Mouse (Mus musculus): ENCODE data around the gene Gm20388. TPM values are rescaled to one million over a fixed set of nuclear protein-coding genes. Genes with fewer than 3 reads are reported as not detected.
A peak's percentile ranks its signal among the peaks of the same experiment; 100 is the strongest.

Gm20388 gene
- total RNA-seq, 1 experiment from 2014 or later: 3.6 TPM

DNA sequence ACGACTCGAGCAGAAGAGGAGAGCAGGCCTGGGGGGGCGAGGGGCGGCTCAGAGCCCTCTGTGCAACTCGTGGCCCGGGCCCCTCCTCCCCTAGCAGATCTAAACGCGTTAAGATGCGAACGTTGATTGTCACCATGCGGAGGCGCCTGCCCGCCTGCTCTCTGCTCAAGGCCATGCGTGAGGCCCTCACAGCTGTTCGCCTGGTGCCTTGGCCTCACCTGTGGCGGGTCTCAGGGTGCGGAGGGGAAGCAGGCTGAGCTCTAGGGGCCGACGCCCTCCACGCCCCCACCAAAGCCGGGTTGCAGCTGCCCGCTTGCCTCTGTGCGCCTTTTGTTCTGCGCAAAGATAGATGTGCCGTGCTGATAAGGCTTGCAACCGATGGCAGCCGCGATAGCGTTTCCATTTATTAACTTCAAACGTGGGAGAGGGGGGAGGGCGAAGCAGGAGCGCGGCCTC, 2373.6 kb downstream of the Gm20388 start:
- DNase-seq: peak; percentile 36

DNA sequence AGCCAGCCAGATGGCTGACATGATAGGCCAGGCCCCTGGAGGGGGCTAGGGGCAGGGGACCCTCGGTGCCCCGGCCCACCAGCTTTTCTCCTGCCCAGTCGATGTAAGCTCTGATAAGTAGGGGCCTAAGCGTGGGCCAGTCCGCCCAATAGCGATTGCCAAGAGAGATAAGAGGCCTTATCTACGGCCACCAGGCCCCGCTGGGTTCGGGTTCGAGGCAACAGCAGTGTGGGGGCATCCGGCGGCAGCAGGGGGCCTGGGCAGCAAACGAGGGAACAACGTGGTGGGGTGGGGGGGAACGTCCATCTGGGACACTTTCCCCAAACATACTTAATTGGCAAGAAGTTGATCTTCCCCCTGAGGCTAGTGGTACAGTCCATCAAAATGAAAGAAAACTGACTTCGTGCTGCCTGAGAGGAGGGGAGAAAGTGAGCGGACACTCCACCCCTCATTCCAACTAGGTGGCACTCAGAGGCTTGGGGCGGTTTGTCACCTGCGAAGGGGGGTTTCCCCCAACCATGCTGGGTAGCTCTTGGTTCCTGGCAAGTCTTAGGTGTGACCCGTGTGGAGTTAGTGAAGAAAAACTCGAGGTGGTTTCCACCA, 2374.1 kb downstream of the Gm20388 start:
- no peak for DNase-seq

DNA sequence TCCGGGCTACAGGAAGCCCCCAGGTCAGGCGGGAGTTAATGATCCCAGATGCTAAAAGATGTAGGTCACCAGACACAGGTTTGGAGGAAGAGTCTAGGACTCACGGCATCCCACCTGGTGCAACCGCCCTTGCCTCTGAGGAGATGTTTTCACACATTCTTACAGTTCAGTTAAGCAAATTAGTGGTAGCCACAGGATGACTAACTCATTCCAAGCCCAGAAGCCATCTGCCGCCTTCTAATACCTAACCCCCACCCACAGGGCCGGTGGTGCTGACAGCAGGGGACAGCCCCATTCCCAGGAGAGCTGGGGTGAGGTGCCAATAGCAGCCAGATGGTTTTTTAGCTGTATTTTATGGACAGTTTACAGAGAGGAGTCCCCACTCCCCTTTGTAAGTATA, 2375.1 kb downstream of the Gm20388 start:
- no peak for DNase-seq

- no peak for DNase-seq
These were observed 2376.3 kb downstream of the Gm20388 start for GRCm38 (mm10) chr8:122286899-122287298.

DNA sequence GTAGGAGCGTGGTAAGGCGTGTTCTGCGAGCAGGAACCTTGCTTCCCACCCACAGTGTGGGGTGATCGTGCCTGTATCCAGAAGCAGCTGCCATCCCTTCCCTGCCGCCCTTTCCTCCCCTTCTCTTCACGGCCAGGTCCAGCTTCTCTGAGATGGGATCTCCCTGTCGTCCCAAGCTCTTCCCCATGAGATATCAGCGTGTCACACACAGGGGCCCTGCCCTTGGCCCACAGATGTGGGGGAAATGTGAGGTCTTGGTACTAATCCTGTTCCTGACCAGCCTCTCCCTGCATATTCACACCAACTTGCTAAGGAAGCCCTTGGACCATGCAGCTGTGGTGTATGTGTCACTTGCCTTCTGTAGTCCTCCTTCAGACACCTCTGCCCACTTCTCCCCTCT, 2377.1 kb downstream of the Gm20388 start:
- DNase-seq: no peak

- DNase-seq: no peak
These were observed 2377.7 kb downstream of the Gm20388 start for GRCm38 (mm10) chr8:122288344-122288743.

- DNase-seq: no peak
These were observed 2380.4 kb downstream of the Gm20388 start for GRCm38 (mm10) chr8:122291075-122291474.

GRCm38 (mm10) chr8:122291549-122291948, 2380.9 kb downstream of the Gm20388 start:
- DNase-seq: no peak

- DNase-seq: no peak
These were observed 2382.8 kb downstream of the Gm20388 start for GRCm38 (mm10) chr8:122293484-122293883.

- DNase-seq: peak; percentile 40
These were observed 2383.6 kb downstream of the Gm20388 start for GRCm38 (mm10) chr8:122294273-122294683.

DNA sequence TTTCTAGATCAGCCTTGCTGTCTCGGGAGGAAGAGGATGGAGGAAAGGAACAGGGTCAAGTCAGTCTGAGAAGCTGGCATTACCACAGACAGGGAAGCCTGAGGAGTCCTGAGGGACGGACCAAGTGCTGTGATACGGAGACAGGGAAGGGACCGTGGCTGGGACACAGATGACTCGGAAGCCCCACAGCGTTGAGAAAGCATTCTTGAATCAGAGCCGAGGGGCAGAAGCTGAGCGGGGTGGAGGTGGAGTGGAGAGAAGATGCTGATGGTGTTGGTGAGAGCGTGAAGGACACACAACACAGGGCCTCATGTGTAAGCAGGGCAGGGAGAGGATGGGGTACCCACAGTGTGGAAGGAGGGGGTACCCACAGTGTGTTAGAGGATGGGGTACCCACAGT, 2384.7 kb downstream of the Gm20388 start:
- DNase-seq: no peak

GRCm38 (mm10) chr8:122296173-122297001, 2385.7 kb downstream of the Gm20388 start:
- no peak for DNase-seq

- DNase-seq: no peak
These were observed 2389.1 kb downstream of the Gm20388 start for GRCm38 (mm10) chr8:122299581-122300254.

DNA sequence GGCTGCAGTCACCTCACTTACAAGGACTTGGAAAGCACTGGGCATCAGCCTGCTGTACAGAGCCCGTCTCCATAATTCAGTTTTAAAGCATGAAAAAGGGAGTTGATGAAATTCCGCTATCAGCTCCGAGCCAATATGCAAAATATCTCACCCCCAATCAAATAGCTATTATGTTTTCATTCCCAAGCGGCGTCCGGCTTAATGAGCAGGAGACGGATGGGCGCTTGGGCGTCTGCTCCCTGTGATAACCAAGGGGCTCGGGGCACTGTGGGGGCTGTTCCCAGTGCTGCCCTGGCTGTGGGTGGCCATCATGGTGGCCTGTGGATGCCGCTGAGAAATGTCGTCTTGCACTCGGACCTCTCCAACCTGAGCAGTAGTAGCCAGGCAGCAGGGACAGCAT, 2390.4 kb downstream of the Gm20388 start:
- DNase-seq: no peak

- DNase-seq: no peak
These were observed 2391.2 kb downstream of the Gm20388 start for GRCm38 (mm10) chr8:122301866-122302265.

- DNase-seq: no peak
These were observed 2392.8 kb downstream of the Gm20388 start for GRCm38 (mm10) chr8:122303451-122303850.

- DNase-seq: no peak
These were observed 2393.4 kb downstream of the Gm20388 start for GRCm38 (mm10) chr8:122304058-122304457.

- DNase-seq: no peak
These were observed 2396.2 kb downstream of the Gm20388 start for GRCm38 (mm10) chr8:122306660-122307399.

DNA sequence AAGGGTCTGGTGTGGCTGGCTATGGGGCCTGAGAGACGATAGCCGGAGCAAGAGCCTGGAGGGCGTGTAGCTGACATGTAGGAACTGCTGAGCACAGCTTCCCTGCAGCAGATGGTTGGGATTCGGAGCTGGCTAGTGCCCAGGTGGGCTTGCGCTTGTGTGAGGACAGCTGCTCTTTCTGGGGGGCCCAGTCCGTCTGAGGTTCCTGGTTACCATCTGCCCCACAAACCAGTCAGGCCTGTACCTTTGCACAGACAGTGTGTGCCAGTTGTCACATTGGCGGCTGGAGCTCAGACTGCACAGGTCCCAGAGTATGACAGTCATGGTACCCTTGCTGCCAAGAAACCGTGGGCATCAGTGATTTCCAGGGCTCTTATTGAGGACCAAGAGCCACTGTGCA, 2397.2 kb downstream of the Gm20388 start:
- DNase-seq: no peak

DNA sequence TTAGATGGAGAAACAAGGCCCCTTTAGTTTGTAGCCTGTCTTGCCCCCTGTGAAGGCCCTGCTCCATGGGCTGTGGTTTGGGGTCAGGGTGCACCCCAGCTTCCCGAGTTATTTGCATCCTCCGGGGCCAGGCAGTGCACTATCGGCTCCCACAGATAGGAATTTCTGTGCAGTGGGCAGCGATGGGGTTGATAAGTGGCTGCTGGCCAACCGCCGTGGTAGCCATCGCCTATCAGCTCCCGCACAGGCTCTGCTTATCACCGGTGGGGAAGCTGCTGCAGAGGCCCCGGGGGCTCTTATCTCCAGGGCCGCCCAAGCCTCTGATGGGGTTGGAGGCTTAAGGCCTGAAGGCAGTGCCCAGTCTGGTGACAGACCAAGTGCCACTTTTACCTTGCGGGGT, 2398.6 kb downstream of the Gm20388 start:
- no peak for DNase-seq

- DNase-seq: no peak
These were observed 2400.5 kb downstream of the Gm20388 start for GRCm38 (mm10) chr8:122311115-122311514.

DNA sequence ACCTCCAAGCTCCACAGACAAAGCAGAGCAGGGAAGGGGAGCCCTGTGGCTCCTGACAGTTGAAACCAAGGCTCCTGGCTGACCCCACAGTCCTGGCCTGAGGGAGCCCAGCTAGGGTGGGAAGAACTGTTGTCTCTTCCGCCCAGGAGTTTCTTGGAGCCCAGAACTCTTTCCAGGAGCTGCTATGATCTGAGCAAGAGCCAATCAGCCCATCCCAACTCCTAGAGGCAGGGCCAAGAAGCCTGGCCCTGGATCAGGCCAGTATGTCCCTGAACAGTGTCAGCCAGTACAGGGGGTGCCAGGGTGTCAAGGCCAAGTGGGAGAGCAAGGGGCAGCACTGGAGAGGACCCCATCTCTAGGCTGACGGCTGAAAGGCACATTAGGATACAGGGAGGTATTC, 2401.9 kb downstream of the Gm20388 start:
- no peak for DNase-seq
